Mouse (Mus musculus): Measurements from ENCODE around the gene Cfc1. TPM values are rescaled to one million over a fixed set of nuclear protein-coding genes. Genes with fewer than 3 reads are reported as not detected.

Gene Cfc1
- polyA plus RNA-seq, 2 experiments: 0.40 to 1.0 TPM

DNA sequence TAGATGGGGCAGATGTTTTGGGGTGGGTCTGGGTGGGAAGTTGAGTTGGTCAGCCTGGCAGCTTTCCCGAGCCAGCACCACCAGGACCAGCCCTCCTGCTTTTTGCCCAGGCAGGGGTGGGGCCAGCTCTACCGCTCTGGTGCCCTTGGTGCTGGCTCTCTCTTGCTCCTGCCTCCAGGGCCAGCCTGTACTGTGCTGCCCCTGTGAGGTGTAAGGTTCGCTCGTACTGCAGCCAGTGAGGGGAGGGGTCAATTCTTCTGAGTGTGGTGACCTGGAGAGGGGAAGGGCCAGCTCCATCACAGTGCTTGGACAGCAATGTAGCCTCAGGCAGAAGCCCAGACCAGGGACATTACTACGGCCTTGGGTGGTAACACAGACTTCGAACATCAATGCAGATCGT lies 30.1 kb upstream of the Cfc1 start:
- Histone ChIP-seq H3K36me3 (ENCODE audit: control insufficient read depth, insufficient read depth, low read length) (no peaks in the 10 kb centered on the region), H3K9ac (ENCODE audit: low read depth, low read length, severe bottlenecking) (no peak overlapping the region), H3K4me2 (replicated peaks; ENCODE audit: low read depth, low read length, severe bottlenecking) (no peak overlapping the region), H3K4me3 (replicated peaks; ENCODE audit: low read length) (no peak overlapping the region), H3K9me3 (ENCODE audit: control insufficient read depth, low read length) (no peaks in the 10 kb centered on the region), H3K4me1 (ENCODE audit: control insufficient read depth, insufficient read depth, low read length) (peaks cover 1% of the 10 kb centered on the region; the same call in 1 of the 2 replicates), H3K27me3 (ENCODE audit: control insufficient read depth, insufficient read depth, low read length) (no peaks in the 10 kb centered on the region), H3K27ac (replicated peaks; ENCODE audit: low read depth, low read length) (no peak overlapping the region)
- TF ChIP-seq POLR2A (IDR thresholded peaks at IDR 0.05; ENCODE audit: borderline replicate concordance, extremely low read depth, insufficient read depth, insufficient read length): no peak
- no peak for ATAC-seq (ENCODE audit: low FRiP score, low read depth)
- no peak for DNase-seq (ENCODE audit: low spot score)
- WGBS: 55% methylated on average over 7 of the region's 7 CpGs

GRCm38 (mm10) chr1:34505970-34506551 lies 29.4 kb upstream of the Cfc1 start:
- ATAC-seq (ENCODE audit: low FRiP score, low read depth) (no peak), DNase-seq (ENCODE audit: low spot score) (no peak)
- 85% methylated on average over 4 of the region's 4 CpGs for WGBS
- Histone ChIP-seq H3K4me3 (replicated peaks; ENCODE audit: low read length) (no peak overlapping the region), H3K36me3 (ENCODE audit: control insufficient read depth, insufficient read depth, low read length) (no peaks in the 10 kb centered on the region), H3K4me1 (ENCODE audit: control insufficient read depth, insufficient read depth, low read length) (peaks cover 4% of the 10 kb centered on the region; the same call in 1 of the 2 replicates), H3K27me3 (ENCODE audit: control insufficient read depth, insufficient read depth, low read length) (no peaks in the 10 kb centered on the region), H3K9me3 (ENCODE audit: control insufficient read depth, low read length) (no peaks in the 10 kb centered on the region), H3K27ac (replicated peaks; ENCODE audit: low read depth, low read length) (no peak overlapping the region), H3K4me2 (replicated peaks; ENCODE audit: low read depth, low read length, severe bottlenecking) (no peak overlapping the region), H3K9ac (ENCODE audit: low read depth, low read length, severe bottlenecking) (no peak overlapping the region)
- no peak for TF ChIP-seq POLR2A (IDR thresholded peaks at IDR 0.05; ENCODE audit: borderline replicate concordance, extremely low read depth, insufficient read depth, insufficient read length)

DNA sequence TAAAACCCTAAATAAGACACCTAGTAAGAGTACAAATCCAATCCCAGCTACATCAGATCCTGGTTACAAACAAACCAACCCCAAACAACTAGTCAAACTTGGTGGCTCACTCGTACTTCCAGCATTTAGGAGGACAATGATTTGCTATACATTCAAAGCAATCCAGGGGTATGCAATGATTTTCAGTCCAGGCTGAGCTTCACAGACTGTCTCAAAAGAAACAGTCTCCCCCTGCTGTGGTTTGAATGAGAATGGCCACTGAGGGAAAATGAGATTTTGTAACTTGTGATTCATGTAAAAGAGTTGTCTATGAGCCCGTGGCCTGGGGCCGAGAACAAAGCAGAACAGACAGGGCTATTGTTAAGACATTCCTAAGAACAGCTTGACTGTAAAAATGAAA lies 27.5 kb upstream of the Cfc1 start:
- Histone ChIP-seq H3K27ac (replicated peaks; ENCODE audit: low read depth, low read length) (no peak overlapping the region), H3K27me3 (ENCODE audit: control insufficient read depth, insufficient read depth, low read length) (no peaks in the 10 kb centered on the region), H3K4me3 (replicated peaks; ENCODE audit: low read length) (no peak overlapping the region), H3K4me2 (replicated peaks; ENCODE audit: low read depth, low read length, severe bottlenecking) (no peak overlapping the region), H3K4me1 (ENCODE audit: control insufficient read depth, insufficient read depth, low read length) (peaks cover 4% of the 10 kb centered on the region; the same call in 1 of the 2 replicates), H3K36me3 (ENCODE audit: control insufficient read depth, insufficient read depth, low read length) (no peaks in the 10 kb centered on the region), H3K9ac (ENCODE audit: low read depth, low read length, severe bottlenecking) (no peak overlapping the region), H3K9me3 (ENCODE audit: control insufficient read depth, low read length) (no peaks in the 10 kb centered on the region)
- no peak for ATAC-seq (ENCODE audit: low FRiP score, low read depth)
- TF ChIP-seq POLR2A (IDR thresholded peaks at IDR 0.05; ENCODE audit: borderline replicate concordance, extremely low read depth, insufficient read depth, insufficient read length): no peak
- DNase-seq (ENCODE audit: low spot score): no peak
- 94% methylated on average over 3 of the region's 3 CpGs for WGBS

GRCm38 (mm10) chr1:34510575-34510981 lies 24.9 kb upstream of the Cfc1 start:
- TF ChIP-seq POLR2A (IDR thresholded peaks at IDR 0.05; ENCODE audit: borderline replicate concordance, extremely low read depth, insufficient read depth, insufficient read length): no peak
- Histone ChIP-seq H3K9ac (ENCODE audit: low read depth, low read length, severe bottlenecking) (no peak overlapping the region), H3K27ac (replicated peaks; ENCODE audit: low read depth, low read length) (no peak overlapping the region), H3K4me3 (replicated peaks; ENCODE audit: low read length) (no peak overlapping the region), H3K4me1 (ENCODE audit: control insufficient read depth, insufficient read depth, low read length) (peaks cover 4% of the 10 kb centered on the region; the same call in 1 of the 2 replicates), H3K27me3 (ENCODE audit: control insufficient read depth, insufficient read depth, low read length) (no peaks in the 10 kb centered on the region), H3K9me3 (ENCODE audit: control insufficient read depth, low read length) (no peaks in the 10 kb centered on the region), H3K4me2 (replicated peaks; ENCODE audit: low read depth, low read length, severe bottlenecking) (peak overlapping the region; percentile 29), H3K36me3 (ENCODE audit: control insufficient read depth, insufficient read depth, low read length) (no peaks in the 10 kb centered on the region)
- 9% methylated on average over 7 of the region's 7 CpGs for WGBS
- DNase-seq (ENCODE audit: low spot score) (no peak), ATAC-seq (ENCODE audit: low FRiP score, low read depth) (no peak)

DNA sequence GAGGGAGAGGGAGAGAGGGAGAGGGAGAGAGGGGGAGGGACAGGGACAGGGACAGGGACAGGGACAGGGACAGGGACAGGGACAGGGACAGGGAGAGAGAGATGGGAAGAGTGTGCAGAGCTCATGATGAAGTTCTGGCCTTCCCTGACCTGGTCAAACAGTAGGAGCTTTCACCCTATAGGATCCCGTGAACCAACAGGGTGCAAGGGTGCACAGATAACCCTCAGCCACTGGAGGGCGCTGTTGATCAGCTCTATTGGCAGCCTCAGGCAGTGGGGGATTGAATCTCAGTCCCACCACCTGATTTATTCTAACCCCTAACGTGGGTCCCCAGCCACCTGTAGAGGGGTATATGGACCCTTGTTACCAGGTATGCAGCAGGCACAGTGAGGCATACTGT lies 24.4 kb upstream of the Cfc1 start:
- Histone ChIP-seq H3K9me3 (ENCODE audit: control insufficient read depth, low read length) (no peaks in the 10 kb centered on the region), H3K27me3 (ENCODE audit: control insufficient read depth, insufficient read depth, low read length) (no peaks in the 10 kb centered on the region), H3K36me3 (ENCODE audit: control insufficient read depth, insufficient read depth, low read length) (no peaks in the 10 kb centered on the region), H3K9ac (ENCODE audit: low read depth, low read length, severe bottlenecking) (no peak overlapping the region), H3K4me1 (ENCODE audit: control insufficient read depth, insufficient read depth, low read length) (peaks cover 4% of the 10 kb centered on the region; the same call in 1 of the 2 replicates), H3K27ac (replicated peaks; ENCODE audit: low read depth, low read length) (no peak overlapping the region), H3K4me2 (replicated peaks; ENCODE audit: low read depth, low read length, severe bottlenecking) (no peak overlapping the region), H3K4me3 (replicated peaks; ENCODE audit: low read length) (no peak overlapping the region)
- DNase-seq (ENCODE audit: low spot score) (peak; percentile 7), ATAC-seq (ENCODE audit: low FRiP score, low read depth) (no peak)
- TF ChIP-seq POLR2A (IDR thresholded peaks at IDR 0.05; ENCODE audit: borderline replicate concordance, extremely low read depth, insufficient read depth, insufficient read length): no peak
- 5% methylated on average over 3 of the region's 3 CpGs for WGBS
